Mouse (Mus musculus) limb, embryonic 11.5 days (tissue): Measurements from ENCODE around the gene Supt5. TPM values are rescaled to one million over a fixed set of nuclear protein-coding genes. Genes with fewer than 3 reads are reported as not detected.

Experiments
- ATAC-seq: fragments of 200-750 bp; cut with Nextera tagmentation; 2 replicates; pipeline ENCODE4 v1.8.0; 2017; ENCODE audit warnings: low read depth; ENCODE audit not compliant: insufficient number of reproducible peaks, low FRiP score, low TSS enrichment
- DNase-seq: peaks from one replicate; pipeline ENCODE4 v3.0.0-alpha.2; 2015; ENCODE audit warnings: low spot score
- H3K27ac ChIP-seq: fragments of 300-500 bp; sonication (generic); replicated peaks from 2 replicates; pipeline ENCODE4 v1.5.1; 2014; ENCODE audit warnings: low read depth, mild to moderate bottlenecking, low read length
- H3K27me3 ChIP-seq: fragments of 300-500 bp; sonication (generic); 2 replicates; pipeline ENCODE4 v1.6.1; 2014; ENCODE audit warnings: mild to moderate bottlenecking, low read length, mixed read lengths; ENCODE audit not compliant: control insufficient read depth, insufficient read depth
- H3K36me3 ChIP-seq: fragments of 300-500 bp; sonication (generic); 2 replicates; pipeline ENCODE4 v1.6.1; 2014; ENCODE audit warnings: mild to moderate bottlenecking, low read length, moderate library complexity, mixed read lengths; ENCODE audit not compliant: control insufficient read depth, insufficient read depth
- H3K4me1 ChIP-seq: fragments of 300-500 bp; sonication (generic); 2 replicates; pipeline ENCODE4 v1.6.1; 2014; ENCODE audit warnings: low read length, mixed read lengths; ENCODE audit not compliant: control insufficient read depth, insufficient read depth
- H3K4me2 ChIP-seq: fragments of 300-500 bp; sonication (generic); 2 replicates; pipeline ENCODE4 v1.6.1; 2014; ENCODE audit warnings: low read depth, mild to moderate bottlenecking, moderate library complexity; ENCODE audit not compliant: severe bottlenecking
- H3K4me3 ChIP-seq: fragments of 300-500 bp; sonication (generic); 2 replicates; pipeline ENCODE4 v1.5.1; 2014; ENCODE audit warnings: low read depth, low read length
- H3K9ac ChIP-seq: fragments of 300-500 bp; sonication (generic); 2 replicates; pipeline ENCODE4 v1.6.1; 2014; ENCODE audit warnings: mild to moderate bottlenecking, low read length
- H3K9me3 ChIP-seq: fragments of 300-500 bp; sonication (generic); 2 replicates; pipeline ENCODE4 v1.6.1; 2016; ENCODE audit warnings: low read length; ENCODE audit not compliant: control insufficient read depth
- WGBS: fragments of 180-500 bp; shearing (Covaris S2); extraction: QIAGEN DNeasy Blood & Tissue Kit; methylation state at CpG from one replicate; pipeline ENCODE4 v1.1.7; 2014; 5-methylcytosine and 5-hydroxymethylcytosine counted together
- polyA plus RNA-seq: library from polyadenylated mRNA; unstranded; fragments of >200 nt; fragmentation: Nextera tagmentation; extraction: Ambion mirVana; gene quantifications from 2 replicates; pipeline ENCODE4 v1.2.1, GENCODE M21; 2014

Supt5 gene
- polyA plus RNA-seq, 1 experiment from 2014 or later, result 89.0 TPM

DNA sequence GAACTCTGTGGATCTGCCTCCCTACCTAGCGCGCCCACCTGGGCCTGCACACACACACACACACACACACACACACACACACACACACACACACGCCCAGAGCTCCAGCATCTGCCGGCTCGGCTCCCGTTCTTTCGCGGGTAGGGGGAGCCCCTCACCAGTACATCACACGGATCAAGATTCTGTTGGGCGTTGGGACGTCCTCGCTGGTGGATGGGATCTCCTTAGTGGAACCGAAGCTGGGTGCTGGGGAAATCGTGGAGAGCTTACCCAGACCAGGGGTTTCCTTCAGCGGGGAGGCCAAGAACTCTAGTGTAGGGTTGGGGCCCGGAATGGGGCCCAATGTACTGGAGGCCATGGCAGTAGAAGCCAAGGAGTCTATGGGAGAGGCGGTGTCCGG lies 48.4 kb downstream of the Supt5 start:
- DNase-seq (no peak), ATAC-seq (no peak)
- Histone ChIP-seq H3K4me1 (peaks cover 3% of the 10 kb centered on the region; the same call in 1 of the 2 replicates), H3K36me3 (no peaks in the 10 kb centered on the region), H3K27me3 (peaks cover 55% of the 10 kb centered on the region), H3K4me3 (peak overlapping the region; percentile 17), H3K9ac (no peak overlapping the region), H3K4me2 (peak overlapping the region; percentile 39), H3K27ac (no peak overlapping the region), H3K9me3 (no peaks in the 10 kb centered on the region)
- under 1% methylated on average over 18 of the region's 18 CpGs for WGBS

DNA sequence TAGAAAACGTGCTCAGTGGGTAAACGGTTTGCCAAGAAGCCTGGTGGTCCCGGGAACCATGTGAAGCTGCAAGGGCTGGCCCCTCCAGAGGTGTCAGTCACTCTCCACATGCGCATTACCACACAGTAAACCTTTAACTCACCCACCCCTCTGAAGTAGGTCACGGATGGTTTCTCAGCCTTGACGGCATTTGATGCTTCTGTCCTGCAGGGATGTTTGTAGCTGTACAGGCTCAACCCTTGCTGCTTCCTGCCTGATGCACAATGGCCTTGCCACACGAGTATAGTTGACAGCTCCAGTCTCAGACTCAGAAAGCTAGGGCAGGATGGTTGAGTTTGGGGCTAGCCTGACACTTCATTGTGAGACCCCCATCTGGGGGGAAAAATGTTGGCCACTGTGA lies 57.9 kb downstream of the Supt5 start:
- Histone ChIP-seq H3K4me1 (no peaks in the 10 kb centered on the region), H3K27ac (no peak overlapping the region), H3K36me3 (no peaks in the 10 kb centered on the region), H3K9me3 (no peaks in the 10 kb centered on the region), H3K9ac (no peak overlapping the region), H3K4me3 (no peak overlapping the region), H3K4me2 (no peak overlapping the region), H3K27me3 (no peaks in the 10 kb centered on the region)
- WGBS, result 79% methylated on average over 7 of the region's 7 CpGs
- no peak for DNase-seq
- ATAC-seq, result no peak

DNA sequence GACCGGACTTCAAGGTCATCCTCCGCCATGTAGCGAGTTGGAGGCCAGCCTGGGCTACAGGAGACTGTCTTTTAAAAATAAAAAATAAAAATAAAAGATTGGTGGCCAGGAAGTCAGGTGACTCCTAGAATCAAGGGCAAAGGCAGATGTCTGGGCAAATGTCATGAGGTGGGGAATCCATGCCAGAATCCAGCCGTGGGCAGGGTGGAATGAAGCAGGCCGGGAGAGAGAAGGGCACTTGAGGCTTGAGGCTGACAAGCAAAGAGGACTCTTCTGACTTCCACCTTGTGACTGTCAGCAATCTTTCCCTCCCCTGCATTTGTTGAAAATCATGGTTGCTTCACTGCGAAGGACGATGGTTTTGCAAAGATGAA lies 60.3 kb downstream of the Supt5 start:
- Histone ChIP-seq H3K27me3 (no peaks in the 10 kb centered on the region), H3K4me3 (peak overlapping the region; percentile 61), H3K9me3 (no peaks in the 10 kb centered on the region), H3K4me2 (peak overlapping the region; percentile 84), H3K36me3 (no peaks in the 10 kb centered on the region), H3K9ac (peak overlapping the region; percentile 91), H3K27ac (no peak overlapping the region), H3K4me1 (no peaks in the 10 kb centered on the region)
- ATAC-seq (no peak), DNase-seq (no peak)
- WGBS, result 85% methylated on average over 7 of the region's 7 CpGs

- Histone ChIP-seq H3K4me1 (no peaks in the 10 kb centered on the region), H3K27ac (no peak within 1 kb of the TSS), H3K36me3 (no peaks in the 10 kb centered on the region), H3K9me3 (no peaks in the 10 kb centered on the region), H3K4me2 (peak within 1 kb of the TSS; percentile 84), H3K27me3 (no peaks in the 10 kb centered on the region), H3K9ac (peak within 1 kb of the TSS; percentile 91), H3K4me3 (peak within 1 kb of the TSS; percentile 61)
- 3% methylated on average over 68 of the region's 68 CpGs for WGBS
- ATAC-seq, result peak; percentile 63; the same call in 1 of the 2 replicates
- DNase-seq, result peak; percentile 98
Measured at GRCm38 (mm10) chr7:28277615-28278278, 60.8 kb downstream of the Supt5 start, which contains the start of gene Eid2b. Eid2b (plus strand) TSS chr7:28277739.

GRCm38 (mm10) chr7:28277237-28277614 lies 61.3 kb downstream of the Supt5 start:
- Histone ChIP-seq H3K9me3 (no peaks in the 10 kb centered on the region), H3K4me2 (no peak overlapping the region), H3K4me3 (no peak overlapping the region; the same call in 1 of the 2 replicates), H3K9ac (no peak overlapping the region), H3K36me3 (no peaks in the 10 kb centered on the region), H3K4me1 (no peaks in the 10 kb centered on the region), H3K27me3 (no peaks in the 10 kb centered on the region), H3K27ac (no peak overlapping the region)
- DNase-seq, result no peak
- no peak for ATAC-seq
- WGBS, result 61% methylated on average over 8 of the region's 8 CpGs

DNA sequence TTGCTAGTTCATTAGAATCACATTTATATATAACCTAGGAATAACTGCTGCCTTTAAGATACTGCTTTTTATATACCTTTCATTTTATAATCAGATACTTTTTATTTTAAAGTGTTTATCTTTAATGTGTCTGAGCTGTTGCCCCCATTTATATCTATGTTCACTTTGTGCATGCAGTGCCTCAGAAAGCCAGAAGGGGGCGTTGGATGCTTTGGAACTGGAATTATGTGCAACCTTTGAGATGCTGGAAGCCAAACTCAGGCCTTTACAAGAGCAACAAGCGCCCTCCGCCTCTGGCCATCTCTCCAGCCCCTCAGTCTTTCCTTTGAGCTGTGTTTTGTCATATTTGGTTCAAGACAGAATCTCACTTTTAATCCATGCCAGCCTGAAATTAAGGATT lies 66.8 kb downstream of the Supt5 start:
- Histone ChIP-seq H3K4me1 (no peaks in the 10 kb centered on the region), H3K4me2 (no peak overlapping the region), H3K4me3 (no peak overlapping the region), H3K27me3 (no peaks in the 10 kb centered on the region), H3K27ac (no peak overlapping the region), H3K36me3 (peaks cover 2% of the 10 kb centered on the region), H3K9me3 (no peaks in the 10 kb centered on the region), H3K9ac (no peak overlapping the region)
- 65% methylated on average over 3 of the region's 3 CpGs for WGBS
- ATAC-seq (no peak), DNase-seq (no peak)

GRCm38 (mm10) chr7:28269355-28269754 lies 69.2 kb downstream of the Supt5 start:
- Histone ChIP-seq H3K36me3 (peaks cover 2% of the 10 kb centered on the region), H3K4me2 (no peak overlapping the region), H3K4me1 (no peaks in the 10 kb centered on the region), H3K9ac (no peak overlapping the region), H3K9me3 (no peaks in the 10 kb centered on the region), H3K4me3 (no peak overlapping the region), H3K27ac (no peak overlapping the region), H3K27me3 (no peaks in the 10 kb centered on the region)
- no peak for DNase-seq
- WGBS, result 92% methylated on average over 12 of the region's 12 CpGs
- no peak for ATAC-seq

DNA sequence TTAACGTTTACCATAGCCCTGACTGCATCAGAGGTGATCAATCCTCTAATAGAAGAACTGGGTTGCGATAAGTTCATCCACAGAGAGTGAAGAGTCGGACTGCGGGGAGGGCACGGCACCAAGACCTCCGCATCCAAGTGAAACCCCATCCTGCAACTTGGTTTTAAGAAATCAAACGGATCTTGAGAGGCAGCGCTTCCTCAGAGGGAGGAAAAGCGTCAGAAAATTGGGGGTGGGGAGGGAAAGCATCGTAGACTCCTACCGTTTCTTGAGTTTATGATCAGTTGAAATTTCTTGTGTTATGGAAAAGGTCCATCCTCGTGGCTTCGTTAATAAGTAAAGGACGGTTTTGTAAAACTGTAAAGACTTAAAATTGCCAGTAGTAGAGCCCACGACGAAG lies 70.0 kb downstream of the Supt5 start:
- Histone ChIP-seq H3K4me2 (peak overlapping the region; percentile 68), H3K27ac (peak overlapping the region; percentile 89; the same call in 1 of the 2 replicates), H3K4me3 (peak overlapping the region; percentile 72), H3K9me3 (no peaks in the 10 kb centered on the region), H3K4me1 (no peaks in the 10 kb centered on the region), H3K36me3 (peaks cover 2% of the 10 kb centered on the region), H3K27me3 (no peaks in the 10 kb centered on the region), H3K9ac (peak overlapping the region; percentile 98)
- WGBS, result 29% methylated on average over 16 of the region's 16 CpGs
- 0 out of 2 replicates have a peak, but pooled peaks have one; percentile 16 for ATAC-seq
- DNase-seq, result no peak
